Mouse (Mus musculus) forebrain, embryonic 11.5 days (tissue): Measurements from ENCODE around the gene A930018P22Rik. TPM values are rescaled to one million over a fixed set of nuclear protein-coding genes. Genes with fewer than 3 reads are reported as not detected.

Experiments
- ATAC-seq: fragments of 200-750 bp; cut with Nextera tagmentation; replicated peaks from 2 replicates; pipeline ENCODE4 v1.8.0; 2017; ENCODE audit warnings: moderate TSS enrichment; ENCODE audit not compliant: low FRiP score
- DNase-seq: peaks from one replicate; pipeline ENCODE4 v3.0.0-alpha.2; 2017; ENCODE audit warnings: low spot score
- H3K27ac ChIP-seq: fragments of 300-500 bp; sonication (generic); 2 replicates; pipeline ENCODE4 v1.5.1; 2014; ENCODE audit warnings: low read depth, low read length
- H3K27me3 ChIP-seq: fragments of 300-500 bp; sonication (generic); 2 replicates; pipeline ENCODE4 v1.6.1; 2014; ENCODE audit warnings: mild to moderate bottlenecking, low read length, mixed read lengths; ENCODE audit not compliant: control insufficient read depth, insufficient read depth
- H3K36me3 ChIP-seq: fragments of 300-500 bp; sonication (generic); 2 replicates; pipeline ENCODE4 v1.6.1; 2014; ENCODE audit warnings: mild to moderate bottlenecking, low read length, moderate library complexity, mixed read lengths; ENCODE audit not compliant: control insufficient read depth, insufficient read depth
- H3K4me1 ChIP-seq: fragments of 300-500 bp; sonication (generic); replicated peaks from 2 replicates; pipeline ENCODE4 v1.6.1; 2014; ENCODE audit warnings: low read length, mixed read lengths; ENCODE audit not compliant: control insufficient read depth, insufficient read depth
- H3K4me2 ChIP-seq: fragments of 300-500 bp; sonication (generic); 2 replicates; pipeline ENCODE4 v1.6.1; 2014; ENCODE audit warnings: low read depth, mild to moderate bottlenecking, low read length, moderate library complexity, mixed read lengths; ENCODE audit not compliant: severe bottlenecking
- H3K4me3 ChIP-seq: fragments of 300-500 bp; sonication (generic); 2 replicates; pipeline ENCODE4 v1.5.1; 2014; ENCODE audit warnings: low read depth, low read length
- H3K9ac ChIP-seq: fragments of 300-500 bp; sonication (generic); 2 replicates; pipeline ENCODE4 v1.6.1; 2014; ENCODE audit warnings: low read length
- H3K9me3 ChIP-seq: fragments of 300-500 bp; sonication (generic); 2 replicates; pipeline ENCODE4 v1.6.1; 2016; ENCODE audit warnings: low read length, mixed read lengths; ENCODE audit not compliant: control insufficient read depth
- WGBS: fragments of 180-500 bp; shearing (Covaris S2); extraction: QIAGEN DNeasy Blood & Tissue Kit; methylation state at CpG from one replicate; pipeline ENCODE4 v1.1.7; 2014; 5-methylcytosine and 5-hydroxymethylcytosine counted together
- polyA plus RNA-seq: library from polyadenylated mRNA; unstranded; fragments of >200 nt; fragmentation: Nextera tagmentation; extraction: Ambion mirVana; gene quantifications from 2 replicates; pipeline ENCODE4 v1.2.1, GENCODE M21; 2014

A930018P22Rik gene
- polyA plus RNA-seq, 1 experiment from 2014 or later = not detected

GRCm38 (mm10) chr2:104157831-104158230 is 35.3 kb downstream of the A930018P22Rik start:
- H3K4me2 ChIP-seq = no peak overlapping the region
- no peak overlapping the region for H3K9ac ChIP-seq
- WGBS = 87% methylated on average over 4 of the region's 4 CpGs
- H3K27ac ChIP-seq = no peak overlapping the region
- no peaks in the 10 kb centered on the region for H3K4me1 ChIP-seq
- no peaks in the 10 kb centered on the region for H3K36me3 ChIP-seq
- H3K27me3 ChIP-seq = no peaks in the 10 kb centered on the region
- H3K4me3 ChIP-seq = no peak overlapping the region
- DNase-seq (no peak), ATAC-seq (no peak)
- no peaks in the 10 kb centered on the region for H3K9me3 ChIP-seq

GRCm38 (mm10) chr2:104163418-104163817 is 40.8 kb downstream of the A930018P22Rik start:
- Histone ChIP-seq H3K27me3 (no peaks in the 10 kb centered on the region), H3K36me3 (no peaks in the 10 kb centered on the region), H3K4me1 (peaks cover 3% of the 10 kb centered on the region; the same call in 1 of the 2 replicates), H3K4me2 (no peak overlapping the region), H3K4me3 (no peak overlapping the region), H3K9ac (no peak overlapping the region), H3K9me3 (no peaks in the 10 kb centered on the region), H3K27ac (no peak overlapping the region)
- WGBS = 80% methylated on average over 7 of the region's 7 CpGs
- DNase-seq = no peak
- ATAC-seq = no peak

- DNase-seq (no peak), ATAC-seq (no peak)
- no peaks in the 10 kb centered on the region for H3K27me3 ChIP-seq
- H3K4me2 ChIP-seq = no peak overlapping the region
- WGBS = 93% methylated on average over 4 of the region's 4 CpGs
- peaks cover 3% of the 10 kb centered on the region; the same call in 1 of the 2 replicates for H3K4me1 ChIP-seq
- H3K36me3 ChIP-seq = no peaks in the 10 kb centered on the region
- H3K4me3 ChIP-seq = no peak overlapping the region
- H3K9ac ChIP-seq = no peak overlapping the region
- no peaks in the 10 kb centered on the region for H3K9me3 ChIP-seq
- H3K27ac ChIP-seq = no peak overlapping the region
Measured at GRCm38 (mm10) chr2:104163978-104164487, 41.5 kb downstream of the A930018P22Rik start.

DNA sequence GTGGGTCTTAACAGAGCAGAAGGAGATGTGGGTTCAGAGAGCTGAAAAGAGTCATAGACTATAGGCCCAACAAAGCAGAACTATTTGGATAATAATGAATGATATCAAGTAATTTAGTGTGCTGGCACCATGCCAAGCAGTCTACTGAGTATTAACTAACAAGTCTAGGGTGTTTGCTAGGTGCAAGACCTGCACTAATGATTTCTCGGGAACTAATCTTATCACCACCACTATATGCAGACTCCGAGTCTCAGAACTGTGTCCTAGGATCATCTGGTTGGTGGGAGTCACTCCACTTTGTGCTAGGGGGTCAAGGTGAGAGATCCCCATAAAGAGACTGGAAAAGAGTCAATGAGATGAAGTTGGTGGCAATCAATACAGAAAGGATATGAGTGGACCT is 43.1 kb downstream of the A930018P22Rik start:
- no peak for ATAC-seq
- WGBS = 91% methylated on average over 2 of the region's 2 CpGs

GRCm38 (mm10) chr2:104167765-104168164 is 45.2 kb downstream of the A930018P22Rik start:
- Histone ChIP-seq H3K4me1 (peaks cover 3% of the 10 kb centered on the region; the same call in 1 of the 2 replicates), H3K36me3 (no peaks in the 10 kb centered on the region), H3K4me3 (no peak overlapping the region), H3K9me3 (no peaks in the 10 kb centered on the region), H3K27ac (no peak overlapping the region), H3K27me3 (no peaks in the 10 kb centered on the region), H3K9ac (no peak overlapping the region), H3K4me2 (no peak overlapping the region)
- 90% methylated on average over 23 of the region's 23 CpGs for WGBS
- ATAC-seq = no peak
- DNase-seq = no peak

More for the DNA sequence above, 43.1 kb downstream of the A930018P22Rik start:
- H3K27me3 ChIP-seq = no peaks in the 10 kb centered on the region
- H3K4me2 ChIP-seq = no peak overlapping the region
- no peaks in the 10 kb centered on the region for H3K36me3 ChIP-seq
- H3K9ac ChIP-seq = no peak overlapping the region
- H3K9me3 ChIP-seq = no peaks in the 10 kb centered on the region
- H3K27ac ChIP-seq = no peak overlapping the region
- no peak for DNase-seq
- H3K4me3 ChIP-seq = no peak overlapping the region
- peaks cover 3% of the 10 kb centered on the region; the same call in 1 of the 2 replicates for H3K4me1 ChIP-seq

DNA sequence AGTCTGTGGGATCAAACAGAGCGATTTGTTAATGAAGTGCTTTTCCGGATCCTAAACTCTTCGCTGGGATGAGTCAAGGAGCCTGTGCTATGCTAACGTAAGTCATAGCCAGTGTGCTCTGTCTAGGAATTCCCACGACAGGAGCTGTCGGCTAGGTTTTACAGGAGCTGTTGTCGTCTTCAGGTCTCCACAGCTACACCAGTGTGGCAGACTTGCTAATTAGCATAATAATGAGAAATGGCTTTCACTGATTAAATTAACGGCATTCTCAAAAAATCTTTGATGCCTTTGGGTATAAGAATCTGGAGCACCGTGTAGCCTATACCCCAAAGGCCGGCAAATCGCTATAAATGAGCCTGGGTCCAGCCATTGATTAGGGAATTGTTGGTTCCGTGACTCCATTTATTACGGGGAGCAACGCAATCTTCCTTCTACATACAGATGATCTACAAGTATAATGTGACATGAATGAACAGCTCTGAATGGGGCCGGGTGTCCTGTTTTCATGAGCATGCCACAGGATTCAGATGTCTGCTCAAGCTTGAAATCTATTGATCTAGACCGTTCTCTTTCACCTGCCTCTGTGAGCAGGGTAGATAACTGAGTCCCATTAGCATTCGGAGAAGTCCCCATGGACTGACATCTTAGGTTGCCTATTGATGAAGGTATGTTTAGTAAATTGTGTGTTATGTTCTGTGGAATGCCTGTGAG is 45.8 kb downstream of the A930018P22Rik start:
- WGBS = 57% methylated on average over 17 of the region's 17 CpGs
- Histone ChIP-seq H3K4me2 (no peak overlapping the region), H3K4me1 (peaks cover 3% of the 10 kb centered on the region; the same call in 1 of the 2 replicates), H3K27me3 (no peaks in the 10 kb centered on the region), H3K9ac (no peak overlapping the region), H3K4me3 (no peak overlapping the region), H3K36me3 (no peaks in the 10 kb centered on the region), H3K27ac (no peak overlapping the region), H3K9me3 (no peaks in the 10 kb centered on the region)
- no peak for DNase-seq
- ATAC-seq = peak; percentile 73

DNA sequence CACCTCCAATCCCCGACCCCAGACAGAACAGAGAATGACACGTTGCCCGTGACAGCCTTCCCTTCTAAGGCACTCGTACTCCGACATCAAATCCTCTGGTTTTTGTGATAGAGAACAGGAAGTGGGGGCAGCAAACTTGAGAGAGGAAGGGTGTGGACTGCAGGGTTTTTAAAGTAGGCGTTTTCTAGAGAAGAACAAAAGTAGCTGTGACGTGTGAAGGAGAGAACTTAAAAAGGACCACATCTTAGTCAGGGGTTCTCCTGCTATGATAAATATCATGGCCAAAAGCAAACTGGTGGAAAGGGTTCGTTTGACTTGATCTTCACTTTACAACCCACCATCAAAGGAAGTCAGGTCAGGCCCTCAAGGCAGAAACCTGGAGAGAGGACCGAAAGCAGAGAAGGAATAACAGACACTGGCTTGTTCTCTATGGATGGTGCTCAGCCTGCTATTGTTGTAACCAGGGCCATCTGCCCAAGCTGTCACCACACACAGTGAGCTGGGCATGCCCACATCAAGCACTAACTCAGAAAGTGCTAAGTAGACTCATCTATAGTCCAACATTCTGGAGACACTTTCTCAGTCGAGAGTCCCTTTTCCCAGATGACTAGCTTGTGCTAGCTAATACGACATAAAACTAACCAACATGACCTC is 50.3 kb downstream of the A930018P22Rik start:
- no peak for ATAC-seq
- no peaks in the 10 kb centered on the region for H3K27me3 ChIP-seq
- H3K9me3 ChIP-seq = no peaks in the 10 kb centered on the region
- 79% methylated on average over 11 of the region's 11 CpGs for WGBS
- H3K4me3 ChIP-seq = no peak overlapping the region
- DNase-seq = no peak
- no peak overlapping the region for H3K4me2 ChIP-seq
- no peaks in the 10 kb centered on the region for H3K36me3 ChIP-seq
- H3K27ac ChIP-seq = no peak overlapping the region
- H3K9ac ChIP-seq = no peak overlapping the region
- peaks cover 3% of the 10 kb centered on the region; the same call in 1 of the 2 replicates for H3K4me1 ChIP-seq

- 90% methylated on average over 3 of the region's 3 CpGs for WGBS
Measured at GRCm38 (mm10) chr2:104173431-104173830, 50.9 kb downstream of the A930018P22Rik start.

More at GRCm38 (mm10) chr2:104173431-104173830, 50.9 kb downstream of the A930018P22Rik start:
- Histone ChIP-seq H3K4me2 (no peak overlapping the region), H3K27ac (no peak overlapping the region), H3K9me3 (no peaks in the 10 kb centered on the region), H3K4me1 (no peaks in the 10 kb centered on the region), H3K36me3 (no peaks in the 10 kb centered on the region), H3K9ac (no peak overlapping the region), H3K4me3 (no peak overlapping the region), H3K27me3 (no peaks in the 10 kb centered on the region)
- ATAC-seq (no peak), DNase-seq (no peak)
